Mouse (Mus musculus): ENCODE results near the gene Camk1. TPM values are rescaled to one million over a fixed set of nuclear protein-coding genes. Genes with fewer than 3 reads are reported as not detected.

Camk1 gene
- polyA plus RNA-seq, 1 experiment from 2014 or later: 65.4 TPM

DNA sequence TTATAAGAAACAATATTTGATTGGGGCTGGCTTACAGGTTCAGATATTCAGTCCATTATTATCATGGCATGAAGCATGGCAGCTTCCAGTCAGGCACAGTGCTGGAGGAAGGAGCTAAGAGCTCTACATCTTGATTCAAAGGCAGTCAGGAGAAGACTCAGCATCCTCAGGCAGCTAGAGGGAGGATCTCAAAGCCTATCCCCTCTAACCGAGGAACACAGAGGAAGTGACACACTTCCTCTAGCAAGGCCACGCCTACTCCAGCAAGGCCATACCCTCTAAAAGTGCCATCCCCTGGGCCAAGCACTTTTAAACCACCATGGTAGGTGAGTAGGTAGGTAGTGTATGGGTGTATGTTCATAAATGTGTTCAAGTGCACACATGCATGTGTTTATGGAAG lies 13.2 kb downstream of the Camk1 start:
- WGBS: 71% methylated on average over 2 of the region's 2 CpGs
- DNase-seq (ENCODE audit: low spot score, missing footprints): no peak
- H3K27ac ChIP-seq (ENCODE audit: low read depth, low read length): no peak overlapping the region

DNA sequence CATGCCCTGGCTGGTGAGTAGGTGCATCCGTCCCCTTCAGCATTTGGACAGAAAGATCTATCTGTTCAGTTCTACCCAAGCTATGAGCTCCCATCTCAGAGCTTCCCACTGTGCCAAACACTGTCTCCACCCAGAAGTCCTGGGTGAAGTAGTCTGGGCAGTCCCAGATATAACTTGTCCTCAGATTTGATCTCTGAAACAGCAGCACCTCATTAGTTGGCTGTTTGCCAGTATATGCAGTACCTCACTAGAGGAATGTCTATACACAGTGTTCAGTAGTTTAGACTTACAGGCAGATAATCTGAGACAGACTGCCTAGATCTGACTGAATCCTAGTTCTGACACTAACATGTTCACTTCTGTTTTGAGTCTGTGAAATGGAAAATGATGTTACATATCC lies 14.4 kb downstream of the Camk1 start:
- WGBS: 90% methylated on average over 1 of the region's 1 CpGs
- H3K9me3 ChIP-seq (ENCODE audit: control insufficient read depth, low read length): no peaks in the 10 kb centered on the region
- H3K4me3 ChIP-seq (ENCODE audit: low read depth, low read length): no peak overlapping the region
- DNase-seq (ENCODE audit: low spot score, missing footprints) (peak; percentile 28), ATAC-seq (ENCODE audit: low FRiP score) (no peak)
- H3K9ac ChIP-seq (ENCODE audit: low read length): no peak overlapping the region
- peaks cover 3% of the 10 kb centered on the region for H3K36me3 ChIP-seq (ENCODE audit: control insufficient read depth, insufficient read depth, low read length)
- H3K27ac ChIP-seq (ENCODE audit: low read depth, low read length): no peak overlapping the region
- H3K4me1 ChIP-seq (ENCODE audit: control insufficient read depth, insufficient read depth, low read length): peaks cover 7% of the 10 kb centered on the region; the same call in 1 of the 2 replicates
- H3K27me3 ChIP-seq (ENCODE audit: control insufficient read depth, insufficient read depth, low read length): no peaks in the 10 kb centered on the region
- no peak overlapping the region for H3K4me2 ChIP-seq

More for the DNA sequence above, 13.2 kb downstream of the Camk1 start:
- Histone ChIP-seq H3K9ac (ENCODE audit: low read length) (no peak overlapping the region), H3K36me3 (ENCODE audit: control insufficient read depth, insufficient read depth, low read length) (peaks cover 2% of the 10 kb centered on the region; the same call in 1 of the 2 replicates), H3K4me1 (ENCODE audit: control insufficient read depth, insufficient read depth, low read length) (peaks cover 7% of the 10 kb centered on the region; the same call in 1 of the 2 replicates), H3K9me3 (ENCODE audit: control insufficient read depth, low read length) (no peaks in the 10 kb centered on the region), H3K4me3 (ENCODE audit: low read depth, low read length) (no peak overlapping the region), H3K4me2 (no peak overlapping the region), H3K27me3 (ENCODE audit: control insufficient read depth, insufficient read depth, low read length) (no peaks in the 10 kb centered on the region)
- no peak for ATAC-seq (ENCODE audit: low FRiP score)

DNA sequence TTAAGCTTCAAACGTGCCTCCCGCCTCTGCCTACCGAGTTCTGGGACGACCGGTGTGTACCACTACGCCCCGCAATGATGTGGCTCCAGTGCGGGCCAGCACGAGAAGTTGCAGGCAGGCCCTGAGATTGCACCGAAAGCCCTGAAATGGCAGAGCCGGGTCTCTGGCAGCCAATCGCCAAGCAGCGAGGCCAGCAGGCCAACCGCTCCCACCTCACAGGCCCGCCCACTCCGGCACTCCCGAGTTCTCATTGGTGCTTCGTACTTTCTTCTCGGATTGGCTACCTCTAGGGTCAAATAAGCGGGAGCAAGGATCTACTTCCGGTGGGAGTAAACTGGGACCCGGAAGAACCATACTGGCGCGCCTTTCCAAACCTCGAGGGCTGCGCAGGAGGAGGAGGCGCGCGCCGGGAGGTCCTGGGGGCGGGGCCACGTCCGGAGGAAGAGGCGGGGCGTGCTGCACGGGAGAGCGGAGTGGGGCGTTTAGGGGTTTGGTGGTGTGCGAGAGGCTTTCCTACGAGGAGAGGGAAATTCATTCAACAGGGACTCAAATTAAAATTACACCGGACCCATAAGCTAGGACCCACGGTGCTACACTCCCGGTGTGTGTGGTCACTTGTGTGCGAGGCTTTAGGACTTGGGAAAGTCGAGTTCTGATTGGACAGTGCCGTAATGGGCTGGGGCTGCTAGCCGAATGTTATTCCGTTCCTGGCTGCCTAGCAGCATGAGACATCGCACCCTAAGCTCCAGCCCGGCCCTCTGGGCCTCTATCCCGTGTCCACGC lies 17.1 kb downstream of the Camk1 start, which contains the start of gene Ogg1:
Ogg1 (plus strand) TSS at position 440 of the 783 bp plus-strand sequence.
- ATAC-seq (ENCODE audit: low FRiP score) (peak; percentile 99), DNase-seq (ENCODE audit: low spot score, missing footprints) (peak; percentile 100)
- Histone ChIP-seq H3K4me3 (ENCODE audit: low read depth, low read length) (peak within 1 kb of the TSS; percentile 52), H3K4me1 (ENCODE audit: control insufficient read depth, insufficient read depth, low read length) (peaks cover 7% of the 10 kb centered on the region; the same call in 1 of the 2 replicates), H3K4me2 (peak within 1 kb of the TSS; percentile 88), H3K9ac (ENCODE audit: low read length) (peak within 1 kb of the TSS; percentile 84), H3K27me3 (ENCODE audit: control insufficient read depth, insufficient read depth, low read length) (no peaks in the 10 kb centered on the region), H3K27ac (ENCODE audit: low read depth, low read length) (peak within 1 kb of the TSS; percentile 87), H3K36me3 (ENCODE audit: control insufficient read depth, insufficient read depth, low read length) (peaks cover 21% of the 10 kb centered on the region), H3K9me3 (ENCODE audit: control insufficient read depth, low read length) (no peaks in the 10 kb centered on the region)
- under 1% methylated on average over 52 of the region's 52 CpGs for WGBS

DNA sequence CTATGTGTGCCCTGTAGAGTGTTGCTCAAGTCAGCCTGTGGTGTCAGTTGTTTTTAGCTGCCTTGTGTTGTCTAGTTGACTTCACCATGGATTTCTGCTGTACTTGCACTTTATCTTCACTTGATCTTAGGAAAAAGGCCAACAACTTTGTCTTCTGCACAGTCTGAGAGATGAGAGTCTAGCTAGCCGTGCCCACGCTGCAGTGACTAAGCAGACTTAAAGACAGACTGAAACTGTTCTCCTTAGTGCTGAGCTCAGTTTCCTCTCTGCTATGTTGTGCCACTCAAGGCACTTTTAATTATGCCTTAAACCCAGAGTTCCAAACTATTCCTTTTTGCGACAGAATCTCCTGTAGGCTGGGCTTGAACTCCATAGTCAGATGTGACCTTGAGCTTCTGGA lies 27.8 kb downstream of the Camk1 start:
- Histone ChIP-seq H3K36me3 (ENCODE audit: control insufficient read depth, insufficient read depth, low read length) (peaks cover 58% of the 10 kb centered on the region), H3K4me2 (no peak overlapping the region), H3K9ac (ENCODE audit: low read length) (no peak overlapping the region), H3K4me1 (ENCODE audit: control insufficient read depth, insufficient read depth, low read length) (no peaks in the 10 kb centered on the region), H3K27me3 (ENCODE audit: control insufficient read depth, insufficient read depth, low read length) (no peaks in the 10 kb centered on the region), H3K27ac (ENCODE audit: low read depth, low read length) (no peak overlapping the region), H3K9me3 (ENCODE audit: control insufficient read depth, low read length) (no peaks in the 10 kb centered on the region), H3K4me3 (ENCODE audit: low read depth, low read length) (no peak overlapping the region)
- WGBS: 95% methylated on average over 3 of the region's 3 CpGs
- DNase-seq (ENCODE audit: low spot score, missing footprints) (no peak), ATAC-seq (ENCODE audit: low FRiP score) (no peak)

DNA sequence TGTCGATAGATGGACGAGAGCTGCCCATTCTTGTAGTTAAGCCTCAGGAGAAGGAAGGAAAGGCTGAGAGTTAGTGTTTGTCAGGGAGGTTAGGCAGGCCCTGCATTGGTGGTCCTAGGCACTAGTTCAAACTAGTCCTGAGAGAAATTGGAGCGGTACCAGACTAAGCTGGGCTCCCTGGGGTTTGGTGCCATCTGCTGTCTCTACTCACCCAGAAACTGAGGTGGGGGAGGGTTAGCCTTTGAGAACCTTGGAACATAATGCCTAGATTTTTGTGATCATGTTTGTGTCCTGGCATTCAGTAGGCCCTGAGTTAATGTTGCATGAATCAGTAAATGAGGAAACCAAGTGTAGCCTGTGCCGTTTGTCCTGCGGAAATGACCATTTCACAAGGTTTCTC lies 35.6 kb downstream of the Camk1 start:
- no peak overlapping the region for H3K27ac ChIP-seq (ENCODE audit: low read depth, low read length)
- H3K4me3 ChIP-seq (ENCODE audit: low read depth, low read length): peak overlapping the region; percentile 97
- DNase-seq (ENCODE audit: low spot score, missing footprints) (no peak), ATAC-seq (ENCODE audit: low FRiP score) (no peak)
- peaks cover 3% of the 10 kb centered on the region; the same call in 1 of the 2 replicates for H3K36me3 ChIP-seq (ENCODE audit: control insufficient read depth, insufficient read depth, low read length)
- peaks cover 15% of the 10 kb centered on the region for H3K4me1 ChIP-seq (ENCODE audit: control insufficient read depth, insufficient read depth, low read length)
- H3K9ac ChIP-seq (ENCODE audit: low read length): peak overlapping the region; percentile 93
- H3K27me3 ChIP-seq (ENCODE audit: control insufficient read depth, insufficient read depth, low read length): no peaks in the 10 kb centered on the region
- peak overlapping the region; percentile 98 for H3K4me2 ChIP-seq
- 40% methylated on average over 5 of the region's 5 CpGs for WGBS
- no peaks in the 10 kb centered on the region for H3K9me3 ChIP-seq (ENCODE audit: control insufficient read depth, low read length)

DNA sequence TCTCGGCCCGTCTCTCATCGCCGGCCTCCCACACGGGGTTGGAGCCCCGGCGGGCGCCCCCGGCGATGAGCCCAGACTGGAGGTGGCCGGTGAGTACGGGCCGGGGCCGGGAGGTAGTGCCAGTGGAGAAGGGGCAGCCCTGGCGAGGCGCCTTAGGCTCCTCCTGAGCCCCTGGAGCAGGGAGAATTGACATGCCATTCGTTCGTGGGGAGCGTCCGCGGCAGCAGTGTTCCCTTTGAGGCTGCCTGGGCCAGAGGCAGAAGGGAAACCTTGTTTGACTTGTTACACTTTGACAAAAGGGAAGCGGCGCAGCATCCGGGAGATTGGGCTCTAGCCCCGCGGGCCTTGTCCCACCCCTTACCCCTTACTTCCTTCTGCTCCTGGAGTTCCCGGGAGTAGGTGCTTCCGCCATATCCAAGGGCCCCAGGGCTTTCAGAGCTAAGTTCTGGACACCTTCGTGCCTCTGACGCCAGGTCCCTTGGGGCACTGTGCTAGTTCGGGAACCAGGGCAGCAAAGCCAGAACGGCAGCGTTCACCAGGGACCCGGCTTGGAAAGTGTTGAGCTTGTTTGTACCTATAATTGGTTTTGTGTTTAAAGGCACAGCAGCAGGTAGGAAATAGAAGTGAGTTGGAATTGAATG lies 36.2 kb downstream of the Camk1 start:
- Histone ChIP-seq H3K9me3 (ENCODE audit: control insufficient read depth, low read length) (no peaks in the 10 kb centered on the region), H3K4me3 (ENCODE audit: low read depth, low read length) (peak overlapping the region; percentile 97), H3K4me2 (peak overlapping the region; percentile 98), H3K27me3 (ENCODE audit: control insufficient read depth, insufficient read depth, low read length) (no peaks in the 10 kb centered on the region), H3K9ac (ENCODE audit: low read length) (peak overlapping the region; percentile 93), H3K36me3 (ENCODE audit: control insufficient read depth, insufficient read depth, low read length) (peaks cover 3% of the 10 kb centered on the region; the same call in 1 of the 2 replicates), H3K4me1 (ENCODE audit: control insufficient read depth, insufficient read depth, low read length) (peaks cover 15% of the 10 kb centered on the region), H3K27ac (ENCODE audit: low read depth, low read length) (peak overlapping the region; percentile 96)
- peak; percentile 94 for DNase-seq (ENCODE audit: low spot score, missing footprints)
- under 1% methylated on average over 34 of the region's 34 CpGs for WGBS
- peak; percentile 0; the same call in 1 of the 2 replicates for ATAC-seq (ENCODE audit: low FRiP score)

DNA sequence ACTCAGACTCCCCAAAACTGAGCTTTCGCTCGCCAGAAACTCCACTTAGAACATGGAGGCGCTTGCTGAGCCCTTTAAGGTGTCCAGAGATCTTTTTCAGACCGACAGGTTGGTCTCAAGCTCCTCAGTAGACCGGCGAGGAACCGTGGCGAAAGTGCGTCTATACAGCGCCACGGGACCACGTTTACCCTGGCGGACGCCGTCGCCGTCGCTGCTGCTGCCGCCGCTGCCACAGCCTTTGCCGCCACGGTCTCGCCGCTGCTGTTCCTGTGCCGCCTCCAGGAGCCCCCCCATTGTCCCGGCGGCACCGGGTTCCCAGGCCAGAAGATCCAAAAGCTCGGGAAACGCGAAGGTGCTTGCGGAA lies 36.8 kb downstream of the Camk1 start, which contains the start of gene Brpf1:
Brpf1 (plus strand) TSS at position 152 of the 364 bp plus-strand sequence.
- Histone ChIP-seq H3K4me2 (peak within 1 kb of the TSS; percentile 98), H3K4me1 (ENCODE audit: control insufficient read depth, insufficient read depth, low read length) (peaks cover 15% of the 10 kb centered on the region), H3K27ac (ENCODE audit: low read depth, low read length) (peak within 1 kb of the TSS; percentile 96), H3K27me3 (ENCODE audit: control insufficient read depth, insufficient read depth, low read length) (no peaks in the 10 kb centered on the region), H3K36me3 (ENCODE audit: control insufficient read depth, insufficient read depth, low read length) (peaks cover 3% of the 10 kb centered on the region; the same call in 1 of the 2 replicates), H3K9ac (ENCODE audit: low read length) (peak within 1 kb of the TSS; percentile 93), H3K4me3 (ENCODE audit: low read depth, low read length) (peak within 1 kb of the TSS; percentile 97), H3K9me3 (ENCODE audit: control insufficient read depth, low read length) (no peaks in the 10 kb centered on the region)
- no peak for DNase-seq (ENCODE audit: low spot score, missing footprints)
- peak; percentile 61 for ATAC-seq (ENCODE audit: low FRiP score)
- WGBS: under 1% methylated on average over 32 of the region's 32 CpGs

DNA sequence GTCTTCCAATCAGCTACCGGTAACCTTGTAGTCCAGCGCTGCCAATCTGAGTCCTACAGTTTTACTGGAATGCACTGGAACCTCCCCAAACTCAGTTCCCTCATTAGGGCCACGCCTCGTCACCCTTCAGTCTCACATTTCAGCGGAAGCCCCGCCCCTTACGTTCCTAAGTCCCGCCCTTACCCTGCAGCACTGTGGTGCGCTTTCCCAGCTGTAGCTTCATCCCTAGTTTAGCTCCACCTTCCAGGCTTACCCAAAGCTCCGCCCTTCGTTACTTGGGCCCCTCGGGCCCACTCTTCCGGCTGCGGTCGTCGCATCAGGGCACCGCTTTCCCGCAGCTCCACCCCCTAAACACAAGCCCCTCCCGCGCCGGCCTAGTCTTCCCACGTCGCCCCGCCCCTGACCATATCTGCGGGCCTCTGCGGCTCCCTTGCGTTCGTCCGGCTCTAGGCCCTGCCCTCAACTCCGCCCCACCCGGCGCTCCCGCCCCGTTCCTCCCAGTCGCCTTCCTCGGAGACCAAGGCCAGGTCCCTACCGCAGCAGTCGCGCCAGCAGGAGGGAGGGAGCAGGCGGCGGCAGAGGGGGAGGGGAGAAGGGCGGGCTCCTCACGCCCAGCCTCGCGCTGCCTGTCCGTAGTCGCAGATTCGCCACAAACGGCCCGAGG lies 37.3 kb downstream of the Camk1 start:
- H3K4me2 ChIP-seq: peak overlapping the region; percentile 98
- peaks cover 15% of the 10 kb centered on the region for H3K4me1 ChIP-seq (ENCODE audit: control insufficient read depth, insufficient read depth, low read length)
- H3K4me3 ChIP-seq (ENCODE audit: low read depth, low read length): peak overlapping the region; percentile 97
- H3K9me3 ChIP-seq (ENCODE audit: control insufficient read depth, low read length): no peaks in the 10 kb centered on the region
- peaks cover 3% of the 10 kb centered on the region; the same call in 1 of the 2 replicates for H3K36me3 ChIP-seq (ENCODE audit: control insufficient read depth, insufficient read depth, low read length)
- peak; percentile 98 for ATAC-seq (ENCODE audit: low FRiP score)
- DNase-seq (ENCODE audit: low spot score, missing footprints): peak; percentile 99
- 1% methylated on average over 48 of the region's 50 CpGs for WGBS
- H3K9ac ChIP-seq (ENCODE audit: low read length): peak overlapping the region; percentile 93
- H3K27me3 ChIP-seq (ENCODE audit: control insufficient read depth, insufficient read depth, low read length): no peaks in the 10 kb centered on the region
- peak overlapping the region; percentile 96 for H3K27ac ChIP-seq (ENCODE audit: low read depth, low read length)
